Mouse (Mus musculus) embryonic fibroblast, embryonic 13.5 days (primary cell): ENCODE results near the gene Cdk10. TPM values are rescaled to one million over a fixed set of nuclear protein-coding genes. Genes with fewer than 3 reads are reported as not detected.
"Not testable (repeated sequence)": the region's sequence is repeated elsewhere in the genome, so short reads cannot be mapped to it uniquely, and the experiment has no call there.

Experiments
- H3K27ac ChIP-seq: 2 replicates; pipeline ENCODE4 v1.5.1; 2012; ENCODE audit warnings: low read length, control low read depth, inconsistent platforms; ENCODE audit not compliant: insufficient read depth
- H3K4me1 ChIP-seq: 2 replicates; pipeline ENCODE4 v1.6.1; 2011; ENCODE audit warnings: low read length; ENCODE audit not compliant: control insufficient read depth, insufficient read depth
- H3K4me3 ChIP-seq: 2 replicates; pipeline ENCODE4 v1.5.1; 2011; ENCODE audit warnings: mild to moderate bottlenecking, control low read depth, low read length; ENCODE audit not compliant: insufficient read depth
- CTCF ChIP-seq: IDR thresholded peaks from 2 replicates; pipeline ENCODE4 v1.5.1; 2011; ENCODE audit warnings: mild to moderate bottlenecking, control low read depth, low read length, moderate library complexity, borderline replicate concordance; ENCODE audit not compliant: insufficient read depth
- POLR2A ChIP-seq: IDR thresholded peaks from 2 replicates; pipeline ENCODE4 v1.6.1; 2011; ENCODE audit warnings: low read depth, mild to moderate bottlenecking, control low read depth, low read length, moderate library complexity
- polyA plus RNA-seq: library from polyadenylated mRNA; stranded (reverse); fragments of >200 nt; gene quantifications from 2 replicates; pipeline ENCODE4 v1.2.4, GENCODE M21; 2011; ENCODE audit warnings: low read depth; ENCODE audit not compliant: missing spikeins, insufficient read length

The Cdk10 gene
- polyA plus RNA-seq: 36.4 and 36.6 TPM in 2 replicates

- peak within 1 kb of the TSS; percentile 66 for H3K4me3 ChIP-seq
- 0 out of 2 replicates have a peak within 1 kb of the TSS, but pooled peaks have one; percentile 36 for H3K27ac ChIP-seq
- TF ChIP-seq CTCF: no peak
- TF ChIP-seq POLR2A: peak; percentile 99
- H3K4me1 ChIP-seq: 0 out of 2 replicates have a peak, but pooled peaks cover 4% of the 10 kb centered on the region
Observed at GRCm38 (mm10) chr8:123224278-123225266, at the start of gene Cdk10. Cdk10 (plus strand) TSS chr8:123224842.

GRCm38 (mm10) chr8:123181391-123181790 is 43.3 kb upstream of the Cdk10 start:
- TF ChIP-seq POLR2A (no peak), CTCF (no peak)
- Histone ChIP-seq H3K27ac (no peak overlapping the region), H3K4me1 (peaks cover 8% of the 10 kb centered on the region), H3K4me3 (no peak overlapping the region)

DNA sequence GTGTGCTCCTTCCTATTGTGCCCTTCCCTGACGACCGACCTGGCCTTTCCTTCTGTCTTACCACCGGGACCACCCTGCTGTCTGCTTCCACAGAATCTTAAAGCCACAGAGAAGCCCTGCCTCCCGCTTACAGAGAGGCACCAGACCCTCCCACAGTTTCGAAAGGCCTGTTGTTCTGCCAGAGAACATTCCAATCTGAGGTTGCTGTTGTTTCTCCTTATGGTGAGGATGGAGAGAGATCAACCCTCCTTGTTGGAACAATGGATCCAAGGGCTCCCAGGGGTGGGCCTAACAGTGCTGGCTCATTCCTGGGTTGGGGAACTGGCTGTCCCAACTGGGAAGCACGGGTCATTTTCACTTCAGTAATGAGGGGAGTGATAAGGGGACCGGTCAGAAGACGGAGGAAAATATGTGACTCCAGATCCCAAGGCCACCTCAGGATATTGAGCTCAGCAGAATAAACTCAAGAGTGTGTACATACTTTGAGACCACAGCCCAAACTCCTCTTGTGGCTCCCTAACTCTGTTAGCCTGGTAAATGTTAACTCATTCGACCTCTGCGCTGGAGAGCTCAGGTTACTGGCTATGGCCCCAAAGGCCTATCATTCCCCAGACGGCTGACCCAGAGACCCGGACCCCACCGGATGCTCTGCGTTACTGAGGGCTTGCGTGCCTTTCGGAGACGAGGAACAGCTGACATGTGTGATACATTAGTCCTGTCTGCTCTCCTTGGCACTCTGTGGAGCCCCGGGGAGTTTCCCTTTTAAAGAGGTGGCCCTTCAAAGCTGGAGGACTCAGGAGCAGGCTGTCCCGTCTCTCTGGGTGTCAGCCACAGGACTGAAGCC is 38.9 kb upstream of the Cdk10 start, which contains the start of gene Dpep1:
Gene Dpep1, plus strand, starts transcription at position 677 of the 844 bp plus-strand sequence.
- H3K4me1 ChIP-seq: peaks cover 17% of the 10 kb centered on the region
- TF ChIP-seq POLR2A: no peak
- TF ChIP-seq CTCF: no peak
- H3K27ac ChIP-seq: peak within 1 kb of the TSS; percentile 61
- no peak within 1 kb of the TSS for H3K4me3 ChIP-seq

DNA sequence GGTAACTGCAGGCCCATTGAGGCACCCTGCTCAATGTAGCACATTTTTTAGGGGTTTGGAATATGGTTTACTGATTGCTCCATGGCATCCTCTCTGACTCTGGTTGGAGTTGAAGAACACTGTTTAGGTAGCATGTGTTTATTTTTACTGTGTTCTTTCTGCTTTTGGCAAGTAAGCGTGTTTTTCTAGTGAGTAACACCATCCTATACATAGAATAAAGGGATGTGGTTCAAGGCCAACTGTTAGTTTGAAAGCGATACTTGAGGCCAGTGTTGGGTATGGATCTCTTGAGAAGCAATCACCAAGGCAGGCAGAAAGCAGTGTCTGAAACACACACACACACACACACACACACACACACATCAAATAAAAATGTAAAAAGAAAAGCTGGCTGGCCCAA is 36.6 kb upstream of the Cdk10 start:
- TF ChIP-seq CTCF: no peak
- no peak for TF ChIP-seq POLR2A
- Histone ChIP-seq H3K4me1 (peaks cover 17% of the 10 kb centered on the region), H3K27ac (peak overlapping the region; percentile 16; the same call in 1 of the 2 replicates), H3K4me3 (no peak overlapping the region)

GRCm38 (mm10) chr8:123188841-123189240 is 35.8 kb upstream of the Cdk10 start:
- TF ChIP-seq POLR2A: no peak
- no peak for TF ChIP-seq CTCF
- Histone ChIP-seq H3K27ac (no peak overlapping the region), H3K4me3 (no peak overlapping the region), H3K4me1 (peaks cover 17% of the 10 kb centered on the region)

DNA sequence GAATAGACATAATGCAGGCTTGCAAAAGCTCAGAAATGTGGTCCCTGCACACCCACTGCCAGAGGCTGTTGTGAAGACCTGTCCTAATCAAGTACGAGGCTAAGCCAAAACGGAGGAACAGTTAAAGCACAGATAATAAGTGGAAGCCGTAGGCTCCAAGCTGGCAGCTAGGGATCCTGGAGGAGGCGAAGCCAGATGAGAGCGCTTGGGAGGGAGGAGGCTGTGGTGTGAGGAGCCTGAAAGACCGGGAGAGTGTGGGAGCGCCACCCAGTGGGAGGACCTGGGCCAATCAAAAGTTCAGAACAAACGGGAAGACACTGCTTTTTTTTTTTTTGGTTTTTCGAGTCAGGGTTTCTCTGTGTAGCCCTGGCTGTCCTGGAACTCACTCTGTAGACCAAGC is 34.0 kb upstream of the Cdk10 start:
- Histone ChIP-seq H3K4me3 (no peak overlapping the region), H3K27ac (no peak overlapping the region), H3K4me1 (peaks cover 13% of the 10 kb centered on the region)
- TF ChIP-seq POLR2A (no peak), CTCF (peak; percentile 50; the same call in 1 of the 2 replicates)

DNA sequence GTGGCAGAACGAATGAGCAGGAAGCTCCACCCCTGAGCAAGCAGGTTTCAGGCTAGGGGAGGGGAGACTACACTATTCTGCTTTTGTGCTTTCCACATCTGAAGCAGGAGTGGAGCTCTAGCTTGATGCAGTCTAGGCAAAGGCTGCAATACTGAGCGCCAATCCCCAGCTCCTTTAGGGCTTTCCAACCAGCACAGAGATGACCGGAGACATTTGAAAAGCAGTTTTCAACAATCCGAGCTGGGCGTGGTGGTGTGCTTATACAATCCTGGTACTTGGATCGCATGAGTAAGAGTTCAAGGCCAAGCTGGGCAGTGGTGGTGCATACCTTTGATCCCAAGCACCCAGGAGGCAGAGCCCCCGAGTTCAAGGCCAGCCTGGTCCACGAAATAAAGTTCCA is 32.7 kb upstream of the Cdk10 start:
- peaks cover 8% of the 10 kb centered on the region; the same call in 1 of the 2 replicates for H3K4me1 ChIP-seq
- no peak overlapping the region for H3K27ac ChIP-seq
- TF ChIP-seq POLR2A: no peak
- no peak for TF ChIP-seq CTCF
- H3K4me3 ChIP-seq: no peak overlapping the region

DNA sequence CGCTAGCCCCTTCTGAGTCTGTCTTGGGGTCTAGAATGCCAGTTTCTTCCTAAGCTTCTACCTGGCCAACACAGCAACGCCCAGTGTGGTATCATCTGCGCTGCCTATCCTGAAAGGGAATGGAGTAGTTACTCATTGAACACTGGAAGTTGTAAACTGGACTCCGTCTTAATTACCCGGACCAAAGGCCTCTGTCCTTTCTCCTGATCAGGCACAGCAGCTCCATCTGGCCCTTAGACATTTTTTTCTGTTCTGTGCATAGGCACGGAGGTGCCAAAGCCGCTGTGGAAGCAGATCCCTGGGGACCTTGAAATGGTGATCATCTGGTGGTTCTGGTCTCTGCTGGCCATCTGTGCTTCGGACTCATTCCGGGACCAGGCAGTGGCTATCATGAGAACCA is 30.9 kb upstream of the Cdk10 start:
- TF ChIP-seq CTCF (no peak), POLR2A (no peak)
- H3K4me1 ChIP-seq: no peaks in the 10 kb centered on the region
- H3K27ac ChIP-seq: no peak overlapping the region
- no peak overlapping the region for H3K4me3 ChIP-seq

DNA sequence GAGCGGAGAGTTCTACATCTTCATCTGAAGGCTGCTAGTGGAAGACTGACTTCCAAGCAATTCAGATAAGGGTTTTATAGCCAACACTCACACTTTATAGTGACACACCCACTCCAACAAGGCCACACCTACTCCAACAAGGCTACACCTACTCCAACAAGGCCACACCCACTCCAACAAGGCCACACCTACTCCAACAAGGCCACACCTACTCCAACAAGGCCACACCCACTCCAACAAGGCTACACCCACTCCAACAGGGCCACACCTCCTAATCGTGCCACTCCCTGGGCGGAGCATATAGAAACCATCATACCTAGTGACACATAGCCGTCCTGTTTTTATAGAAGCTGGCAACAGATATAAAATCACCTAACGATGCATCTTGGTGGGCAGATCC is 27.6 kb upstream of the Cdk10 start:
- not testable (repeated sequence) for H3K4me1 ChIP-seq, H3K4me3 ChIP-seq

More for the DNA sequence above, 27.6 kb upstream of the Cdk10 start:
- H3K27ac ChIP-seq: not testable (repeated sequence)
